Mouse (Mus musculus) gastrocnemius, adult 2 months (tissue): ENCODE data around the gene Syngr2. TPM values are rescaled to one million over a fixed set of nuclear protein-coding genes. Genes with fewer than 3 reads are reported as not detected.

Experiments used
- DNase-seq: peaks from one replicate; pipeline ENCODE4 v3.0.0; 2022
- H3K27ac ChIP-seq: fragments of 200-600 bp; 2 replicates; pipeline ENCODE4 v1.8.1; 2022; ENCODE audit warnings: mild to moderate bottlenecking
- H3K4me3 ChIP-seq: fragments of 200-600 bp; 2 replicates; pipeline ENCODE4 v1.8.1; 2022; ENCODE audit warnings: mild to moderate bottlenecking, moderate library complexity
- CTCF ChIP-seq: fragments of 200-600 bp; IDR thresholded peaks from 2 replicates; pipeline ENCODE4 v1.8.1; 2022; ENCODE audit warnings: antibody characterized with exemption, mild to moderate bottlenecking, moderate library complexity
- intact Hi-C: fragments of 180-260 bp; cut with DNase I; formaldehyde crosslinking; loops from one replicate; pipeline ENCODE4 v1.15.1; 2025
- long read RNA-seq, 2 experiments: library from polyadenylated mRNA; stranded (forward); transcript quantifications; one replicate each; pipeline ENCODE4 v2.0.0; 2021
- total RNA-seq, 2 experiments: library from RNA; stranded (reverse); gene quantifications; 2 replicates each; pipeline ENCODE4 v1.2.3; 2021

Gene Syngr2
- 100 to 1,000 TPM; 169 to 173 TPM for total RNA-seq
- long read RNA-seq, experiment 1, transcript Syngr2-201 (4 exons, 1,520 nt) = major isoform, 289 of 309 reads
- long read RNA-seq, experiment 1, transcript Syngr2-202 (4 exons, 1,402 nt) = minor isoform, 10 of 309 reads
- long read RNA-seq, experiment 1, partial matches to known transcripts = 7 of 309 reads
- long read RNA-seq, experiment 1, other reads (novel, unspliced or antisense) = 1 of 309 reads
- long read RNA-seq, experiment 2, transcript Syngr2-202 (4 exons, 1,402 nt) = minor isoform, 6 of 269 reads
- long read RNA-seq, experiment 2, transcript Syngr2-201 (4 exons, 1,520 nt) = major isoform, 253 of 269 reads
- long read RNA-seq, experiment 2, partial matches to known transcripts = 8 of 269 reads
- long read RNA-seq, experiment 2, other reads (novel, unspliced or antisense) = 0 of 269 reads

GRCm38 (mm10) chr11:117809407-117810311 is at the start of gene Syngr2, which contains the start of gene Gm20708:
Gene Syngr2 (plus strand): TSS chr11:117809668.
Gene Gm20708 (plus strand): TSS chr11:117809668.
- no peak for TF ChIP-seq CTCF
- intact Hi-C loops = no loop called here
- DNase-seq = peak; percentile 87

GRCm38 (mm10) chr11:117760374-117761119 is 48.9 kb upstream of the Syngr2 start:
- intact Hi-C loops = no loop called here
- no peak overlapping the region for H3K4me3 ChIP-seq
- no peak for DNase-seq
- no peak for TF ChIP-seq CTCF
- H3K27ac ChIP-seq = peak overlapping the region; percentile 40; the same call in 1 of the 2 replicates

More at GRCm38 (mm10) chr11:117809407-117810311, at the start of gene Syngr2, which contains the start of gene Gm20708:
- H3K4me3 ChIP-seq = peak within 1 kb of the TSS; percentile 92
- H3K27ac ChIP-seq = peak within 1 kb of the TSS; percentile 97

- Histone ChIP-seq H3K27ac (no peak overlapping the region), H3K4me3 (no peak overlapping the region)
- DNase-seq = no peak
- intact Hi-C loops = no loop called here
- TF ChIP-seq CTCF = no peak
These were observed 47.7 kb upstream of the Syngr2 start for GRCm38 (mm10) chr11:117761801-117762200.

GRCm38 (mm10) chr11:117762246-117762645 is 47.2 kb upstream of the Syngr2 start:
- intact Hi-C loops = no loop called here
- no peak overlapping the region for H3K4me3 ChIP-seq
- no peak for DNase-seq
- TF ChIP-seq CTCF = no peak
- no peak overlapping the region for H3K27ac ChIP-seq

GRCm38 (mm10) chr11:117764319-117764718 is 45.1 kb upstream of the Syngr2 start:
- Histone ChIP-seq H3K27ac (no peak overlapping the region), H3K4me3 (no peak overlapping the region)
- no peak for DNase-seq
- intact Hi-C loops = no loop called here
- no peak for TF ChIP-seq CTCF

- TF ChIP-seq CTCF = no peak
- intact Hi-C loops = no loop called here
- no peak for DNase-seq
- H3K27ac ChIP-seq = no peak overlapping the region
- H3K4me3 ChIP-seq = no peak overlapping the region
These were observed 44.1 kb upstream of the Syngr2 start for GRCm38 (mm10) chr11:117765361-117765760.

GRCm38 (mm10) chr11:117766275-117766674 is 43.2 kb upstream of the Syngr2 start:
- H3K4me3 ChIP-seq = no peak overlapping the region
- no peak overlapping the region for H3K27ac ChIP-seq
- DNase-seq = no peak
- TF ChIP-seq CTCF = no peak
- intact Hi-C loops = no loop called here

GRCm38 (mm10) chr11:117768725-117769682 is 40.5 kb upstream of the Syngr2 start:
- no peak overlapping the region for H3K4me3 ChIP-seq
- no peak for DNase-seq
- no peak overlapping the region for H3K27ac ChIP-seq
- intact Hi-C loops = no loop called here
- no peak for TF ChIP-seq CTCF

GRCm38 (mm10) chr11:117769683-117770047 is 39.8 kb upstream of the Syngr2 start:
- no peak overlapping the region for H3K4me3 ChIP-seq
- no peak overlapping the region for H3K27ac ChIP-seq
- no peak for DNase-seq
- TF ChIP-seq CTCF = no peak
- intact Hi-C loops = no loop called here

GRCm38 (mm10) chr11:117770407-117770806 is 39.1 kb upstream of the Syngr2 start:
- Histone ChIP-seq H3K27ac (no peak overlapping the region), H3K4me3 (no peak overlapping the region)
- TF ChIP-seq CTCF = no peak
- DNase-seq = no peak
- intact Hi-C loops = no loop called here

- intact Hi-C loops = no loop called here
- no peak for DNase-seq
- no peak overlapping the region for H3K27ac ChIP-seq
- no peak overlapping the region for H3K4me3 ChIP-seq
- TF ChIP-seq CTCF = no peak
These were observed 37.1 kb upstream of the Syngr2 start for GRCm38 (mm10) chr11:117772352-117772751.
